Mouse (Mus musculus): ENCODE measurements at regions not wholly inside any gene's neighbourhood (a gene's known extent, or its start where the extent isn't known, plus 50 kb on each side); places are given as distances from the start of the nearest gene placed in this dataset.

DNA sequence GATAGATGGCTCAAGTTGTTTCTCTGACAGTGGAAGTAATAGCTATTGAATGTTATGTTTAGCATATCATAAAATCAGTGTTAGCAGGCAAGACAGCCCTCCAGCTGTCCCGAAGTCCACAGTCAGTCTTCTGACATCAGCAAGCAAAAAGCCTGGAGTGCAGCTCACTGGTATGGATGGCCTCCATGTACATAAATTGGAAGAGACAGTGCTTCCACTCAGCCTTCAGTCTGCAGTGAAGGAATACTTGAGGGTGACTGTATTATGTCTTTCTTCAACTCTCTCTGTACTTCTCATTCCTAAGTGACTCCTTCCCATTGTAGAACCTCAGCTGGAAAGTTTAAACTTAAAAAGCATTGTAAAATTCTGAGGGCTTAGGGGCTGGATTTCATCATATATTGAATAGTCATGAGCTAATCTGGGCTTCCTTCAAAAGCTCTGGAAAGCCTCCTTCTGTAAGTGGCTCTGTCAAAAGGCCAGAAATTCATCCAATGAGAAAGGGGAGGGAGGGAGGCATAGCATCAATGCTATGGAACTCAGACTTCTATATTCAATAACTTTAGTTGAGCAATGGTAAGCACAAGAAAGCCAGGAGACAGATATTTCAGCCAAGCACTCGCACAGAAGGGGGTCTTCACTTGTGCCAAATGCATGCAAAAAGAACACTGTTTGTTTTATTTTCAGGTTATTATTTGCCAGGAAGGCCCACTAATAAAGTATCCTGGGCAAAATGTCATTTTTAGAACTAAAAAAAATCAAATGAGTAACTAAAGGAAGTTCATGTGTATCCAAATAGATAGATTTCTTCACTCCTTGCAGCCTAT lies 90.5 kb upstream of the Plxna2 start:
- TF ChIP-seq CTCF (conservative IDR thresholded peaks at IDR 0.05; ENCODE audit: low read length) (no peak), POU5F1 (IDR thresholded peaks at IDR 0.05; ENCODE audit: borderline replicate concordance, low read length) (no peak)

Data from E14TG2a.4 (cell line).